Mouse (Mus musculus): ENCODE measurements around the gene Cmc4. TPM values are rescaled to one million over a fixed set of nuclear protein-coding genes. Genes with fewer than 3 reads are reported as not detected.

The Cmc4 gene
- polyA plus RNA-seq (2015; fragmentation: Nextera tagmentation; extraction: Ambion mirVana): 26.1 and 26.2 TPM in 2 replicates

GRCm38 (mm10) chrX:75415936-75416785, at the start of gene Cmc4, which contains the start of the genes Mtcp1 and Brcc3:
Gene Cmc4 (minus strand): TSS chrX:75416584.
Gene Mtcp1 (minus strand): TSS chrX:75416588.
Gene Brcc3 (plus strand): TSS chrX:75416628.
- ATAC-seq: peak; percentile 100
- no peaks in the 10 kb centered on the region for H3K9me3 ChIP-seq (replicated peaks)
- peak within 1 kb of the TSS; percentile 60 for H3K4me2 ChIP-seq
- H3K27me3 ChIP-seq: no peaks in the 10 kb centered on the region
- peak within 1 kb of the TSS; percentile 71 for H3K9ac ChIP-seq
- H3K27ac ChIP-seq: peak within 1 kb of the TSS; percentile 83
- H3K4me3 ChIP-seq: peak within 1 kb of the TSS; percentile 50
- peaks cover 8% of the 10 kb centered on the region; the same call in 1 of the 2 replicates for H3K4me1 ChIP-seq
- H3K36me3 ChIP-seq (ENCODE audit: poor library complexity, severe bottlenecking): no peaks in the 10 kb centered on the region
- 17% methylated on average over 44 of the region's 52 CpGs for WGBS

- H3K27ac ChIP-seq: no peak overlapping the region
Measured at GRCm38 (mm10) chrX:75454597-75454996, 38.2 kb upstream of the Cmc4 start.

DNA sequence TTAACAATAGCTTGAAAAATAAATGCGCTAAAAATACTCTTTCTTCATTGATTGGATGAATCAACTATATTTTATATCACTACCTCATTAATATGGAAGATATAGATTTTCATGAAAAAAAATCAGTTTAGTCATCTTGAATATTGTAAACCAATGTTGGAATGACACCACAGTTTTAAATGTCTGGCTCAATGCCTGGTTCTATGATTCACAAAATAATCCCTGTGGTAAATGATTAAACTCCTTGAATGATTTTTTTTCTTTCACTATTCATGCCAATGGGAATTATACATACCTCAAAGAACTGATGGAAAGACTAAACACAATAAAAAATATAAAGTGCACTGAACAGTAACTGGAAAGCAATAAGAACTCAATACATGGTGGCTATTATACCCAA, 6.7 kb downstream of the Cmc4 start:
- no peak overlapping the region for H3K27ac ChIP-seq
- H3K4me2 ChIP-seq: no peak overlapping the region
- H3K4me3 ChIP-seq: no peak overlapping the region
- no peak overlapping the region for H3K9ac ChIP-seq
- no peaks in the 10 kb centered on the region for H3K36me3 ChIP-seq (ENCODE audit: poor library complexity, severe bottlenecking)
- ATAC-seq: no peak
- no peaks in the 10 kb centered on the region for H3K9me3 ChIP-seq (replicated peaks)
- WGBS: 92% methylated on average over 1 of the region's 1 CpGs
- peaks cover 2% of the 10 kb centered on the region; the same call in 1 of the 2 replicates for H3K4me1 ChIP-seq
- no peaks in the 10 kb centered on the region for H3K27me3 ChIP-seq

More at GRCm38 (mm10) chrX:75454597-75454996, 38.2 kb upstream of the Cmc4 start:
- Histone ChIP-seq H3K4me3 (no peak overlapping the region), H3K9ac (no peak overlapping the region), H3K4me2 (no peak overlapping the region), H3K9me3 (replicated peaks) (peaks cover 10% of the 10 kb centered on the region; the same call in 1 of the 2 replicates), H3K36me3 (ENCODE audit: poor library complexity, severe bottlenecking) (peaks cover 45% of the 10 kb centered on the region), H3K4me1 (no peaks in the 10 kb centered on the region), H3K27me3 (no peaks in the 10 kb centered on the region)
- WGBS: 91% methylated on average over 1 of the region's 1 CpGs
- ATAC-seq: no peak

DNA sequence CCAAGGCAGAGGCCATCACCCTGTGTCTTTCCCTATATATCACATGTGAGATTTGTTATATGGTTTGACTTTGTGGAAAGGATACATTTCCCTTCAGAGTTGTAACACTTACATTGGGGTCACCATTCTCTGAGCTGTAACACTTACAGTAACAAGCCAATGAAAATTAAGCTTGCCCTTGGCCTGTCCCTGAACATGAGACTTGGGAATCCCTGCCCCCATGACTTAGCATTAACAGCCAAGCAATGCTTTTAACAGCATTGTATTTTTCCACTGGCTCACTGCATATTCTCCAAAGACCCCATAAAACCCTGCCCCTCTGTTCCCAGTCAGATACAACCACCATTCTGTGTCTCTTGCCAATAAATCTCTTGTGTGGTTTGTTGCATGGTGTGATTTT, 13.0 kb downstream of the Cmc4 start:
- ATAC-seq: no peak
- peaks cover 5% of the 10 kb centered on the region; the same call in 1 of the 2 replicates for H3K36me3 ChIP-seq (ENCODE audit: poor library complexity, severe bottlenecking)

GRCm38 (mm10) chrX:75402668-75403067, 13.7 kb downstream of the Cmc4 start:
- no peak for ATAC-seq
- H3K9me3 ChIP-seq (replicated peaks): no peaks in the 10 kb centered on the region
- H3K4me3 ChIP-seq: no peak overlapping the region
- H3K27me3 ChIP-seq: no peaks in the 10 kb centered on the region
- H3K36me3 ChIP-seq (ENCODE audit: poor library complexity, severe bottlenecking): peaks cover 5% of the 10 kb centered on the region; the same call in 1 of the 2 replicates
- no peak overlapping the region for H3K9ac ChIP-seq
- 85% methylated on average over 2 of the region's 2 CpGs for WGBS
- H3K4me2 ChIP-seq: no peak overlapping the region
- H3K27ac ChIP-seq: no peak overlapping the region
- H3K4me1 ChIP-seq: no peaks in the 10 kb centered on the region

More for the DNA sequence above, 13.0 kb downstream of the Cmc4 start:
- Histone ChIP-seq H3K9me3 (replicated peaks) (no peaks in the 10 kb centered on the region), H3K27ac (no peak overlapping the region), H3K9ac (no peak overlapping the region), H3K4me1 (no peaks in the 10 kb centered on the region), H3K27me3 (no peaks in the 10 kb centered on the region), H3K4me2 (no peak overlapping the region), H3K4me3 (no peak overlapping the region)

- H3K27ac ChIP-seq: no peak overlapping the region
- H3K9ac ChIP-seq: no peak overlapping the region
- ATAC-seq: no peak
- H3K36me3 ChIP-seq (ENCODE audit: poor library complexity, severe bottlenecking): peaks cover 5% of the 10 kb centered on the region
- H3K27me3 ChIP-seq: no peaks in the 10 kb centered on the region
- no peaks in the 10 kb centered on the region for H3K9me3 ChIP-seq (replicated peaks)
- H3K4me3 ChIP-seq: no peak overlapping the region
- H3K4me1 ChIP-seq: no peaks in the 10 kb centered on the region
- H3K4me2 ChIP-seq: no peak overlapping the region
- WGBS: 79% methylated on average over 1 of the region's 1 CpGs
Measured at GRCm38 (mm10) chrX:75399471-75399870, 16.9 kb downstream of the Cmc4 start.

DNA sequence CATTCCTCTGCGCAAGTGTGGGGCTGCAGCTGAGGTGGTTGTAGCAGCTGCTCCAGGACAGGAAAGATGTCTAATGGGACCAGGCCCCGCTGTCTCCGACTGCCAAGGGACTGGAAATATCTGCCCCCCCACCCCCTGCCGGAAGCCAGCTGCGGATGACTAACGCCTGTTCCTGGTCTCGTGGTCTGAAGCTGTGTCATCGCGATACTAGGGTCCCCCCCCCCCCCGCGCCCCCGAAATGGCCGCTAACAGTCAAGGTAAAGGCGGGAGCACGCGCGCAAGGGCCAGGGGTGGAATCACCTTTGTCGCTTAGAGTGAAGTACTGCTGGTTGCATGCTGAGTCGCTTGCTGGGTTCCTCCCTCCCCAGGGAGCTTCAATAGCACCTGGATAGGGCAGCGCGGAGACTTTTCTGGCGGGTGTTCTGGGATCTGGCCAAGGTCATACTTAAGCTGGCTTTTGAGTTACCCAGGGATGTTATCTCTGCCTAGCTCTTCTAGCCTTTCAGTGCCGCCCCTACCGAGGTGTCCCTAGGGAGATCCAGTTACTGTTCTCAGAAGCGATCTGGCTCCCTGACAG, 34.1 kb downstream of the Cmc4 start, which contains the start of the genes Fundc2 and F8:
TSS of gene Fundc2 (plus strand) at position 205 of the 577 bp plus-strand sequence.
TSS of gene F8 (minus strand) at position 421 of the 577 bp plus-strand sequence.
- Histone ChIP-seq H3K4me2 (peak within 1 kb of the TSS; percentile 53), H3K9me3 (replicated peaks) (no peaks in the 10 kb centered on the region), H3K9ac (peak within 1 kb of the TSS; percentile 69), H3K4me3 (peak within 1 kb of the TSS; percentile 48), H3K27ac (peak within 1 kb of the TSS; percentile 48; the same call in 1 of the 2 replicates), H3K36me3 (ENCODE audit: poor library complexity, severe bottlenecking) (no peaks in the 10 kb centered on the region), H3K27me3 (no peaks in the 10 kb centered on the region), H3K4me1 (no peaks in the 10 kb centered on the region)
- 16% methylated on average over 24 of the region's 25 CpGs for WGBS
- ATAC-seq: peak; percentile 98

GRCm38 (mm10) chrX:75381699-75382098, 34.7 kb downstream of the Cmc4 start:
- ATAC-seq: peak; percentile 32; the same call in 1 of the 2 replicates
- Histone ChIP-seq H3K36me3 (ENCODE audit: poor library complexity, severe bottlenecking) (no peaks in the 10 kb centered on the region), H3K4me1 (no peaks in the 10 kb centered on the region), H3K9ac (no peak overlapping the region), H3K27ac (no peak overlapping the region), H3K4me3 (peak overlapping the region; percentile 48), H3K9me3 (replicated peaks) (no peaks in the 10 kb centered on the region), H3K27me3 (no peaks in the 10 kb centered on the region), H3K4me2 (peak overlapping the region; percentile 53)
- WGBS: 73% methylated on average over 5 of the region's 5 CpGs

- WGBS: 83% methylated on average over 1 of the region's 1 CpGs
Measured at GRCm38 (mm10) chrX:75381176-75381575, 35.2 kb downstream of the Cmc4 start.

GRCm38 (mm10) chrX:75376815-75377214, 39.6 kb downstream of the Cmc4 start:
- no peak overlapping the region for H3K27ac ChIP-seq
- H3K27me3 ChIP-seq: no peaks in the 10 kb centered on the region
- H3K4me2 ChIP-seq: no peak overlapping the region
- H3K36me3 ChIP-seq (ENCODE audit: poor library complexity, severe bottlenecking): no peaks in the 10 kb centered on the region
- no peak overlapping the region for H3K9ac ChIP-seq
- no peaks in the 10 kb centered on the region for H3K4me1 ChIP-seq
- H3K4me3 ChIP-seq: no peak overlapping the region
- H3K9me3 ChIP-seq (replicated peaks): no peaks in the 10 kb centered on the region
- ATAC-seq: no peak

More at GRCm38 (mm10) chrX:75381176-75381575, 35.2 kb downstream of the Cmc4 start:
- no peak overlapping the region for H3K4me3 ChIP-seq
- H3K36me3 ChIP-seq (ENCODE audit: poor library complexity, severe bottlenecking): no peaks in the 10 kb centered on the region
- H3K4me2 ChIP-seq: no peak overlapping the region
- no peak for ATAC-seq
- no peak overlapping the region for H3K9ac ChIP-seq
- no peaks in the 10 kb centered on the region for H3K4me1 ChIP-seq
- no peaks in the 10 kb centered on the region for H3K9me3 ChIP-seq (replicated peaks)
- H3K27me3 ChIP-seq: no peaks in the 10 kb centered on the region
- no peak overlapping the region for H3K27ac ChIP-seq

DNA sequence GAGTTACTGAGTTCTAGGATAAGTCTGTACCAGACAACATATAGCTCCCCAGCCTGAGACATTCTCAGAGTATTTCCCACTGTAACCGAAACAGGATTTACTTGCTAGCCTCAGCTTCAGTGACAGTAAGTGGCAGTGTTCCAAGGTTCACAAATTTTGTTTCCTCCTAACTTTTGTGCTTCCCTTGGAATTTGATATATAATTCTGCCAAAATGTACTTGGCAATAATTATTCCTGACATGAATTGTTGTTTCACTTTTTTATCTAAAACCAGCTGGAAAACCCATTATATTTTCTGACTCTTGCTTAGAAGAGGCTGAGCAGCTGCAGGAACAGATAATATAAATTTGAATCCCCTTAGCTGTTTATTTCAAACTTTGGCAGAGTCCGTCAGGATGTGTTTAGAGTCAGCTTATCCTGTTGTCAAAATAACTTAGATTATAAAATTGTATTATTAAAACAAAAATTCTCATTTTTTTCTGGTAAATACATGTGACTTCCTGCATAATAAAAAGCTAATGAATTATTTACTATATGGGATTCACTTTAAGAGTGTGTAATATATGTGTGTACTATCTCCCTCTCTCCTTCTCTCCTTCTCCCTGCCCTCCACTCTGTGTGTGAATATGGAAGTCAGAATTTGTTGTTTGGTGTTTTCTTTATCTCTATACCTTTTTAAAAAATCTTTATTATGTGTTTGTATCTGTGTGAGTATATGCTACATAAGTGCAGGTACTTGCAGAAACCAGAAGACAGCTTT, 43.5 kb downstream of the Cmc4 start:
- Histone ChIP-seq H3K27me3 (no peaks in the 10 kb centered on the region), H3K36me3 (ENCODE audit: poor library complexity, severe bottlenecking) (no peaks in the 10 kb centered on the region), H3K4me1 (no peaks in the 10 kb centered on the region), H3K27ac (no peak overlapping the region), H3K4me2 (no peak overlapping the region), H3K9ac (no peak overlapping the region), H3K9me3 (replicated peaks) (no peaks in the 10 kb centered on the region), H3K4me3 (no peak overlapping the region)
- no peak for ATAC-seq
- WGBS: 89% methylated on average over 2 of the region's 2 CpGs
